Comparison of ENCODE assay signal across 12 mouse cellular contexts in the genomic region with DNA sequence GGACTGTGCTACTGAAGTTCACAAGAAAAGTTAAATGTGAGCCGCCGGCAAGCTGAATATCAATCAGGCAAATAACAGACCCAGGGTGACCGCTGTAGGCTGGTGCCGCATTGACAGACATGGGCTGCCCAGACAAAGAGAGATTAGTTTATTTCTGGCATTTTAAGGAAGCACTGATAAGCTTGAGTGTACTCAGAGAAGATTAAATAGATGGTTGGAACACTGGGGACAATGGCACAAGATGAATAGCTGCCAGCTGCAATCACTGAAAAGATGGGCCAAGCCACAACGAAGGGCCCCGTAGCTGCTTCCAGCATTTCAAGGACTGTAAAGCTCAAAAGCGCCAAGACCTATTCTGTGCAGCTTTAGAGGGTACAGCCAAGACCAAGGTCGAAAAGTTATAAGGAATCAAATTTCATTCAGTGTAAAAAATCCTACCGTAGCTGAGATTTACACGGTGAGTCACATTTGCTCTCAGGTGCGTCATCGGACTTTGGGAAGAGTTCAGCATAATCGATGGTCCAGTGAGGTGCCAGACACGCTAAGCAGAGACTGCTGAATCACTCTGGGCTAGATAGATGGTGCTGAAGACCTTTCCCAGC.
DNase-seq lines count a peak whose midpoint lies in the region; ATAC-seq and TF ChIP-seq lines count a peak whose summit lies in the region.
"Had no signal": no experiment of that assay in that cellular context is flagged by ENCODE, and none has a peak within 500 bp of the region (broad histone marks: within the 10 kb centered on the region; RNA-seq: fewer than 3 reads in every experiment).

No protein-coding gene starts in this region.

- no peaks in the 10 kb centered on the region for H3K4me1 ChIP-seq in lung, embryonic 14.5 days (ENCODE audit: insufficient read depth)
- peaks cover 11% of the 10 kb centered on the region for H3K4me1 ChIP-seq in heart, embryonic 12.5 days (replicated peaks)
- no peaks in the 10 kb centered on the region for H3K4me1 ChIP-seq in stomach, embryonic 15.5 days
- H3K4me1 ChIP-seq: liver, embryonic 13.5 days; neural tube, embryonic 15.5 days had no signal

- peak; percentile 32 for DNase-seq in lung, embryonic 14.5 days
- DNase-seq in lung, postnatal 25 days (ENCODE audit: low spot score), result no peak
- peak; percentile 30 for DNase-seq in adrenal gland, postnatal 25 days
- DNase-seq in cerebellum, adult 18-20 months, result no peak
- no peak for DNase-seq in kidney, postnatal 36 days
- no peak for DNase-seq in lung, postnatal 36 days
- DNase-seq: cerebellum, adult 11 months; liver, embryonic 13.5 days had no signal

- ATAC-seq in lung, embryonic 14.5 days (ENCODE audit: insufficient read depth), result no peak; the same call in 1 of the 2 replicates
- ATAC-seq in heart, embryonic 12.5 days (ENCODE audit: insufficient number of reproducible peaks, low FRiP score), result no peak
- peak; percentile 58 for ATAC-seq in stomach, embryonic 15.5 days (ENCODE audit: insufficient read depth, low FRiP score, low read depth)

- no peak overlapping the region for H3K27ac ChIP-seq in lung, embryonic 14.5 days (ENCODE audit: low read depth)
- H3K27ac ChIP-seq in heart, embryonic 12.5 days (ENCODE audit: poor library complexity, severe bottlenecking), result no peak overlapping the region
- H3K27ac ChIP-seq in stomach, embryonic 15.5 days, result no peak overlapping the region
- H3K27ac ChIP-seq: layer of hippocampus, adult 2 months; liver, embryonic 13.5 days; neural tube, embryonic 15.5 days had no signal

- H3K36me3 ChIP-seq in lung, embryonic 14.5 days (ENCODE audit: insufficient read depth), result no peaks in the 10 kb centered on the region
- no peaks in the 10 kb centered on the region for H3K36me3 ChIP-seq in heart, embryonic 12.5 days
- H3K36me3 ChIP-seq in stomach, embryonic 15.5 days, result no peaks in the 10 kb centered on the region
- H3K36me3 ChIP-seq: liver, embryonic 13.5 days; neural tube, embryonic 15.5 days had no signal

- no peak overlapping the region for H3K4me2 ChIP-seq in lung, embryonic 14.5 days
- H3K4me2 ChIP-seq in heart, embryonic 12.5 days, result peak overlapping the region; percentile 29
- H3K4me2 ChIP-seq in stomach, embryonic 15.5 days, result no peak overlapping the region; the same call in 1 of the 2 replicates
- H3K4me2 ChIP-seq: liver, embryonic 13.5 days; neural tube, embryonic 15.5 days had no signal

- TF ChIP-seq CTCF in lung, embryonic 14.5 days (IDR thresholded peaks at IDR 0.05; ENCODE audit: low read depth), result no peak

- 39% methylated on average over 14 of the region's 14 CpGs for WGBS in lung, embryonic 14.5 days
- 39% methylated on average over 14 of the region's 14 CpGs for WGBS in heart, embryonic 12.5 days
- WGBS in stomach, embryonic 15.5 days, result 40% methylated on average over 14 of the region's 14 CpGs

- H3K9me3 ChIP-seq in lung, embryonic 14.5 days (ENCODE audit: low read depth, low read length), result no peaks in the 10 kb centered on the region
- no peaks in the 10 kb centered on the region for H3K9me3 ChIP-seq in heart, embryonic 12.5 days (replicated peaks)
- H3K9me3 ChIP-seq in stomach, embryonic 15.5 days, result no peaks in the 10 kb centered on the region
- H3K9me3 ChIP-seq: liver, embryonic 13.5 days; neural tube, embryonic 15.5 days had no signal

- no peak overlapping the region for H3K9ac ChIP-seq in lung, embryonic 14.5 days
- H3K9ac ChIP-seq in heart, embryonic 12.5 days, result 0 out of 2 replicates have a peak overlapping the region, but pooled peaks have one; percentile 15
- H3K9ac ChIP-seq in stomach, embryonic 15.5 days, result no peak overlapping the region
- H3K9ac ChIP-seq: liver, embryonic 13.5 days; neural tube, embryonic 15.5 days had no signal

- no peaks in the 10 kb centered on the region for H3K27me3 ChIP-seq in lung, embryonic 14.5 days (ENCODE audit: insufficient read depth, low read length)
- no peaks in the 10 kb centered on the region for H3K27me3 ChIP-seq in heart, embryonic 12.5 days (replicated peaks)
- no peaks in the 10 kb centered on the region for H3K27me3 ChIP-seq in stomach, embryonic 15.5 days (replicated peaks)
- H3K27me3 ChIP-seq: liver, embryonic 13.5 days; neural tube, embryonic 15.5 days had no signal

- no peak overlapping the region for H3K4me3 ChIP-seq in lung, embryonic 14.5 days (ENCODE audit: low read depth, low read length)
- H3K4me3 ChIP-seq in heart, embryonic 12.5 days, result no peak overlapping the region
- H3K4me3 ChIP-seq in stomach, embryonic 15.5 days (replicated peaks), result no peak overlapping the region
- H3K4me3 ChIP-seq: layer of hippocampus, adult 2 months; liver, embryonic 13.5 days; neural tube, embryonic 15.5 days had no signal

Comparison
In these comparisons a context has a peak if more than half of its experiments do, and no peak if none do; other contexts are left out.
1. DNase-seq: peak in lung, embryonic 14.5 days (single experiment) and adrenal gland, postnatal 25 days (single experiment); none in lung, postnatal 25 days (single experiment), cerebellum, adult 18-20 months (0 of 2), kidney, postnatal 36 days (0 of 2) and lung, postnatal 36 days (single experiment).